Mouse (Mus musculus) liver, embryonic 14.5 days (tissue): Measurements from ENCODE around the gene Fry. TPM values are rescaled to one million over a fixed set of nuclear protein-coding genes. Genes with fewer than 3 reads are reported as not detected.

ENCODE experiments used
- ATAC-seq: fragments of 200-750 bp; cut with Nextera tagmentation; 2 replicates; pipeline ENCODE4 v1.8.0; 2017; ENCODE audit warnings: moderate number of reproducible peaks, mild to moderate bottlenecking, moderate library complexity; ENCODE audit not compliant: insufficient read depth
- DNase-seq, 3 experiments: peaks; one replicate each; pipeline ENCODE4 v3.0.0-alpha.2; 2012 to 2013; ENCODE audit warnings: low read depth in 3 of 3, low spot score in 3 of 3
- H3K27ac ChIP-seq: fragments of 300-500 bp; sonication (generic); 2 replicates; pipeline ENCODE4 v1.5.1; 2014; ENCODE audit warnings: moderate library complexity, mild to moderate bottlenecking, control low read depth, inconsistent platforms
- H3K27me3 ChIP-seq: fragments of 300-500 bp; sonication (generic); 2 replicates; pipeline ENCODE4 v1.6.1; 2014; ENCODE audit warnings: mild to moderate bottlenecking, low read length, moderate library complexity; ENCODE audit not compliant: control insufficient read depth, insufficient read depth
- H3K36me3 ChIP-seq: fragments of 300-500 bp; sonication (generic); replicated peaks from 2 replicates; pipeline ENCODE4 v1.6.1; 2014; ENCODE audit warnings: low read depth; ENCODE audit not compliant: control insufficient read depth, insufficient read depth
- H3K4me1 ChIP-seq, 2 experiments: fragments of 200-500 bp in 1 of 2; fragments of 300-500 bp in 1 of 2; sonication (generic) in 1 of 2; replicated peaks; 2 replicates each; pipeline ENCODE4 v1.6.1; 2012 to 2014; ENCODE audit warnings: antibody characterized with exemption in 1 of 2, inconsistent platforms in 1 of 2, low read length in 1 of 2; ENCODE audit not compliant: control insufficient read depth in 2 of 2, insufficient read depth in 2 of 2
- H3K4me2 ChIP-seq: fragments of 300-500 bp; sonication (generic); 2 replicates; pipeline ENCODE4 v1.6.1; 2014; ENCODE audit warnings: low read depth, mild to moderate bottlenecking, control low read depth, moderate library complexity
- H3K4me3 ChIP-seq, 2 experiments: fragments of 200-500 bp in 1 of 2; fragments of 300-500 bp in 1 of 2; sonication (generic) in 1 of 2; 2 replicates each; pipeline ENCODE4 v1.5.1; 2012 to 2014; ENCODE audit warnings: low read depth in 2 of 2, low read length in 2 of 2, mild to moderate bottlenecking in 2 of 2, control low read depth in 1 of 2, inconsistent platforms in 1 of 2, moderate library complexity in 1 of 2; ENCODE audit not compliant: insufficient read depth in 1 of 2
- H3K9ac ChIP-seq: fragments of 300-500 bp; sonication (generic); replicated peaks from 2 replicates; pipeline ENCODE4 v1.6.1; 2014; ENCODE audit warnings: mild to moderate bottlenecking, control low read depth, moderate library complexity
- H3K9me3 ChIP-seq: fragments of 300-500 bp; sonication (generic); 2 replicates; pipeline ENCODE4 v1.6.1; 2016; ENCODE audit warnings: low read length, mixed read lengths; ENCODE audit not compliant: control insufficient read depth
- CTCF ChIP-seq: IDR thresholded peaks from 2 replicates; pipeline ENCODE4 v1.5.1; 2016; ENCODE audit warnings: antibody characterized with exemption, low read depth, control low read depth
- EP300 ChIP-seq: IDR thresholded peaks from 2 replicates; pipeline ENCODE4 v1.6.1; 2016; ENCODE audit warnings: antibody characterized with exemption, low read depth
- WGBS: fragments of 180-500 bp; shearing (Covaris S2); extraction: QIAGEN DNeasy Blood & Tissue Kit; methylation state at CpG from one replicate; pipeline ENCODE4 v1.1.7; 2014; ENCODE audit not compliant: insufficient replicate concordance; 5-methylcytosine and 5-hydroxymethylcytosine counted together
- polyA plus RNA-seq, 2 experiments: library from polyadenylated mRNA; depleted of rRNA in 1 of 2; stranded (reverse) in 1 of 2; unstranded in 1 of 2; fragments of >200 nt; fragmentation: Nextera tagmentation in 1 of 2; extraction: Ambion mirVana in 1 of 2; gene quantifications; 2 replicates each; pipeline versions ENCODE4 v1.2.1 to v1.2.3; 2012 to 2014

Fry gene
- polyA plus RNA-seq, 2 experiments, result 1.4 to 1.9 TPM

DNA sequence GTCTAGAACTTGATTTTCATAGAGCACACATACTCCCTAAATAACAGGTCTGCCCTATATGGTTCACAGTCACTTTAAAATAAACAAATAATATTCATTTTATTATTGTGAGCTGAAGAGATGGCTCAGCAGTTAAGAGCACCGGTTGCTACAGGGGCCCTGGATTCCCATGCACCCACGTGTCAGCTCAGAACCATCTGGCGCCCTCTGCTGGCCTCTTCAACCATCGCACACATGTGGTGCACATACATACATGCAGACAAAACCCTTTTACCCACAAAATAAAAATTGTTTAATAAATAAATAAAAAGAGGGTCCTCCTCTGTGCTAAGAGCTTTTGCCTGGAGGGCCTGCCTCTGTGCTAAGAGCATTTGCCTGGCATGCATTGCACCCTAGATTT, 335.0 kb downstream of the Fry start:
- peak; percentile 25; the same call in 1 of the 2 replicates for TF ChIP-seq CTCF
- TF ChIP-seq EP300, result no peak
- no peak overlapping the region for H3K27ac ChIP-seq
- H3K4me3 ChIP-seq, result no peak overlapping the region
- no peaks in the 10 kb centered on the region for H3K36me3 ChIP-seq
- no peaks in the 10 kb centered on the region for H3K4me1 ChIP-seq
- H3K4me2 ChIP-seq, result no peak overlapping the region
- WGBS, result 64% methylated on average over 4 of the region's 4 CpGs
- no peak for DNase-seq
- no peak overlapping the region for H3K9ac ChIP-seq
- H3K9me3 ChIP-seq, result no peaks in the 10 kb centered on the region; the same call in 1 of the 2 replicates
- H3K27me3 ChIP-seq, result no peaks in the 10 kb centered on the region
- no peak for ATAC-seq

DNA sequence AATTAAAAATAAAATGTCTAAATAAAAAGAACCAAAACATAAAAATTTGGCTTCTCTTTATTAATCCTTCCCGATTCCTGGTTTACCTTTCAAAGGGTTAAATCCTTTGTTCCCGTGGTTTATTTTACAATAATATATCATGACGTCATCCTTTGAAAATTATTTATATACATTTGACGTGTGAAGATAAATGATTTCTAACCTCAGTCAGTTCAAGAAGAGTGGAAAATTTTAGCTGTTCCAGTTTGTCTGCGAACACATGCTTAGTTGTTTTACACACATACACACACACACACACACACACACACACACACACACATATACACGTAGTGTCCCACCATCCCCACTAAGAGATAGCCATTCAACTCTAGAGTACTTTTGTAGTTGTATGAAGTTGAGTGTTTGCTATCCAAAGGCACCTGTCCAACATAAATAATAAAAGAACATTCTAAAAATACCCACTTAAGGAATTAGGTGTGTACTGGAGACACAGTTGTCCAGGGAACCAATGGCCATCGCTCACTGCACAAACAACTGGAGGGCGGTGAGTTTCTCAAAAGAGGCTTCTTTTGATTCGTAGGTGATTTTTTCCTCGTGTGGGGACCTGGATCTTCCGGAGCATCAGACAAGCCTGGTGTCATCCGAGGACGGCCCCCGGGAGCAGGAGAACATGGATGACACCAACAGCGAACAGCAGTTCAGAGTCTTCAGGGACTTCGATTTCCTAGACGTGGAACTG, 338.9 kb downstream of the Fry start:
- Histone ChIP-seq H3K4me1 (no peaks in the 10 kb centered on the region), H3K9me3 (no peaks in the 10 kb centered on the region; the same call in 1 of the 2 replicates), H3K36me3 (no peaks in the 10 kb centered on the region), H3K27me3 (no peaks in the 10 kb centered on the region), H3K4me3 (no peak overlapping the region), H3K4me2 (no peak overlapping the region), H3K27ac (no peak overlapping the region), H3K9ac (no peak overlapping the region)
- TF ChIP-seq EP300 (no peak), CTCF (no peak)
- DNase-seq, result no peak
- WGBS, result 79% methylated on average over 17 of the region's 17 CpGs
- no peak for ATAC-seq

GRCm38 (mm10) chr5:150457904-150458739, 339.7 kb downstream of the Fry start:
- no peak overlapping the region for H3K4me2 ChIP-seq
- no peak for DNase-seq
- H3K27ac ChIP-seq, result no peak overlapping the region
- ATAC-seq, result no peak
- no peak overlapping the region for H3K9ac ChIP-seq
- H3K4me3 ChIP-seq, result no peak overlapping the region
- H3K36me3 ChIP-seq, result no peaks in the 10 kb centered on the region
- no peak for TF ChIP-seq EP300
- TF ChIP-seq CTCF, result no peak
- no peaks in the 10 kb centered on the region for H3K4me1 ChIP-seq
- H3K27me3 ChIP-seq, result no peaks in the 10 kb centered on the region
- WGBS, result 62% methylated on average over 17 of the region's 17 CpGs
- H3K9me3 ChIP-seq, result no peaks in the 10 kb centered on the region; the same call in 1 of the 2 replicates

GRCm38 (mm10) chr5:150459801-150460200, 341.4 kb downstream of the Fry start:
- H3K4me3 ChIP-seq, result no peak overlapping the region
- ATAC-seq (no peak), DNase-seq (no peak)
- no peak overlapping the region for H3K9ac ChIP-seq
- H3K36me3 ChIP-seq, result no peaks in the 10 kb centered on the region
- H3K27me3 ChIP-seq, result no peaks in the 10 kb centered on the region
- WGBS, result 62% methylated on average over 4 of the region's 4 CpGs
- no peaks in the 10 kb centered on the region for H3K4me1 ChIP-seq
- no peaks in the 10 kb centered on the region for H3K9me3 ChIP-seq
- no peak overlapping the region for H3K27ac ChIP-seq
- no peak overlapping the region for H3K4me2 ChIP-seq
- TF ChIP-seq CTCF (peak; percentile 65), EP300 (no peak)

DNA sequence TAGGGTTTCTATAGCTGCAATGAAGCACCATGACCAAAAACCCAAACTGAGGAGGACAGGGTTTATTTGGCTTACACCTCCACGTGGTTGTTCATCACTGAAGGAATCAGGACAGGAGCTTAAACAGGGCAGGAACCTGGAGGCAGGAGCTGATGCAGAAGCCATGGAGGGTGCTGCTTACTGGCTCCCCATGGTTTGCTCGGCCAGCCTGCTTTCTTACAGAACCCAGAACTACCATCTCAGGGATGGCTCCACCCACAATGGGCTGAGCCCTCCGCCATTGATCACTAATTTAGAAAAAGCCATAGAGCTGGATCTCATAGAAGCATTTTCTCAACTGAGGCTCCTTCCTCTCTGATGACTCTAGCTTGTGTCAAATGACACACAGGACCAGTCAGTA, 346.3 kb downstream of the Fry start:
- H3K27me3 ChIP-seq, result no peaks in the 10 kb centered on the region
- no peak overlapping the region for H3K9ac ChIP-seq
- no peak for DNase-seq
- H3K4me3 ChIP-seq, result no peak overlapping the region
- peaks cover 0 to 7% of the 10 kb centered on the region in 2 experiments; a peak in 2 of 4 replicates for H3K4me1 ChIP-seq
- 56% methylated on average over 3 of the region's 3 CpGs for WGBS
- H3K27ac ChIP-seq, result no peak overlapping the region
- no peak overlapping the region for H3K4me2 ChIP-seq
- no peaks in the 10 kb centered on the region for H3K36me3 ChIP-seq
- no peak for ATAC-seq
- H3K9me3 ChIP-seq, result no peaks in the 10 kb centered on the region
- no peak for TF ChIP-seq EP300
- TF ChIP-seq CTCF, result no peak
